Mouse (Mus musculus): ENCODE measurements around the gene Grb10.

- TF ChIP-seq TAL1 (IDR thresholded peaks at IDR 0.05; ENCODE audit: low read length) (no peak), GATA1 (IDR thresholded peaks at IDR 0.05; ENCODE audit: low read length) (no peak)
Measured at GRCm38 (mm10) chr11:12025756-12026593, 12.5 kb downstream of the Grb10 start.
